Mouse (Mus musculus) CH12.LX (cell line): Measurements from ENCODE around the gene Bckdha. TPM values are rescaled to one million over a fixed set of nuclear protein-coding genes. Genes with fewer than 3 reads are reported as not detected.

ENCODE experiments used
- DNase-seq: peaks from one replicate; pipeline ENCODE4 v3.0.0-alpha.2; 2013; ENCODE audit errors: extremely low read depth
- H3K27ac ChIP-seq: 2 replicates; pipeline ENCODE4 v1.5.1; 2012; ENCODE audit warnings: low read depth, mild to moderate bottlenecking, control low read depth, moderate library complexity; ENCODE audit not compliant: insufficient read depth
- H3K27me3 ChIP-seq: replicated peaks from 2 replicates; pipeline ENCODE3; 2012; ENCODE audit warnings: inconsistent platforms
- H3K36me3 ChIP-seq, 2 experiments: replicated peaks in 1 of 2; 2 replicates each; pipeline versions ENCODE3 to v1.6.1; 2012; ENCODE audit warnings: inconsistent platforms in 1 of 2, low read length in 1 of 2, mild to moderate bottlenecking in 1 of 2, mixed read lengths in 1 of 2, moderate library complexity in 1 of 2; ENCODE audit not compliant: control insufficient read depth in 1 of 2, insufficient read depth in 1 of 2
- H3K4me1 ChIP-seq, 2 experiments: 2 replicates each; pipeline ENCODE4 v1.6.1; 2012; ENCODE audit warnings: inconsistent platforms in 1 of 2, moderate library complexity in 1 of 2; ENCODE audit not compliant: insufficient read depth in 2 of 2, control insufficient read depth in 1 of 2
- H3K4me2 ChIP-seq: 2 replicates; pipeline ENCODE4 v1.6.1; 2012; ENCODE audit warnings: low read depth, mild to moderate bottlenecking, control low read depth; ENCODE audit not compliant: poor library complexity, insufficient read depth, severe bottlenecking
- H3K4me3 ChIP-seq, 3 experiments: fragments of 150-350 bp in 1 of 3; sonication (generic) in 1 of 3; replicated peaks in 1 of 3; 2 replicates each; pipeline versions ENCODE3 to v1.5.1; 2011 to 2012; ENCODE audit warnings: low read depth in 2 of 3, low read length in 2 of 3, mild to moderate bottlenecking in 2 of 3, moderate library complexity in 2 of 3, control low read depth in 1 of 3, improper control_type of control experiment in 1 of 3, inconsistent platforms in 1 of 3, mixed read lengths in 1 of 3; ENCODE audit not compliant: poor library complexity in 1 of 3
- H3K79me2 ChIP-seq: replicated peaks from 2 replicates; pipeline ENCODE4 v1.6.1; 2012; ENCODE audit warnings: mild to moderate bottlenecking, moderate library complexity; ENCODE audit not compliant: control insufficient read depth, poor library complexity, insufficient read depth, severe bottlenecking; ENCODE audit errors: extremely low read depth
- H3K9ac ChIP-seq: 2 replicates; pipeline ENCODE4 v1.6.1; 2012; ENCODE audit warnings: low read depth, mild to moderate bottlenecking, control low read depth, moderate library complexity; ENCODE audit not compliant: insufficient read depth
- H3K9me3 ChIP-seq: replicated peaks from 2 replicates; pipeline ENCODE3; 2012; ENCODE audit warnings: low read length, inconsistent platforms, mixed read lengths
- BHLHE40 ChIP-seq: IDR thresholded peaks from 2 replicates; pipeline ENCODE4 v1.6.1; 2011; ENCODE audit warnings: mild to moderate bottlenecking, low read depth, low read length, improper control_type of control experiment
- CHD2 ChIP-seq: IDR thresholded peaks from 2 replicates; pipeline ENCODE4 v1.6.1; 2011; ENCODE audit warnings: low read length, improper control_type of control experiment
- CTCF ChIP-seq, 2 experiments: IDR thresholded peaks in 1 of 2; conservative IDR thresholded peaks in 1 of 2; 2 replicates each; pipeline ENCODE4 v1.5.1; 2011 to 2012; ENCODE audit warnings: low read depth in 2 of 2, low read length in 2 of 2, improper control_type of control experiment in 1 of 2, inconsistent platforms in 1 of 2, mild to moderate bottlenecking in 1 of 2, moderate library complexity in 1 of 2
- E2F4 ChIP-seq: IDR thresholded peaks from 2 replicates; pipeline ENCODE4 v1.6.1; 2011; ENCODE audit warnings: low read depth, low read length, improper control_type of control experiment; ENCODE audit not compliant: insufficient replicate concordance
- ELF1 ChIP-seq: IDR thresholded peaks from 2 replicates; pipeline ENCODE4 v1.6.1; 2014; ENCODE audit warnings: low read depth, mild to moderate bottlenecking, inconsistent platforms, low read length, improper control_type of control experiment
- EP300 ChIP-seq: IDR thresholded peaks from 2 replicates; pipeline ENCODE4 v1.6.1; 2011; ENCODE audit warnings: low read length, improper control_type of control experiment
- ETS1 ChIP-seq: conservative IDR thresholded peaks from 2 replicates; pipeline ENCODE4 v1.6.1; 2012; ENCODE audit warnings: low read depth, mild to moderate bottlenecking, inconsistent platforms, low read length, improper control_type of control experiment, moderate library complexity
- GABPA ChIP-seq: IDR thresholded peaks from 2 replicates; pipeline ENCODE4 v1.6.1; 2012; ENCODE audit warnings: low read depth, low read length, improper control_type of control experiment, inconsistent platforms; ENCODE audit not compliant: insufficient replicate concordance
- HCFC1 ChIP-seq: IDR thresholded peaks from 2 replicates; pipeline ENCODE4 v1.6.1; 2012; ENCODE audit warnings: low read depth, mild to moderate bottlenecking, inconsistent platforms, low read length, improper control_type of control experiment
- IRF4 ChIP-seq: IDR thresholded peaks from 2 replicates; pipeline ENCODE4 v1.6.1; 2014; ENCODE audit warnings: low read depth, mild to moderate bottlenecking, inconsistent platforms, low read length, improper control_type of control experiment
- JUND ChIP-seq: conservative IDR thresholded peaks from 2 replicates; pipeline ENCODE4 v1.6.1; 2011; ENCODE audit warnings: low read depth, low read length, improper control_type of control experiment
- MAFK ChIP-seq: IDR thresholded peaks from 2 replicates; pipeline ENCODE4 v1.6.1; 2011; ENCODE audit warnings: low read length, improper control_type of control experiment; ENCODE audit not compliant: insufficient replicate concordance
- MAX ChIP-seq: IDR thresholded peaks from 2 replicates; pipeline ENCODE4 v1.6.1; 2011; ENCODE audit warnings: low read length, improper control_type of control experiment
- MAZ ChIP-seq: IDR thresholded peaks from 2 replicates; pipeline ENCODE4 v1.6.1; 2012; ENCODE audit warnings: low read depth, mild to moderate bottlenecking, inconsistent platforms, low read length, improper control_type of control experiment, moderate library complexity
- MEF2A ChIP-seq: IDR thresholded peaks from 2 replicates; pipeline ENCODE4 v1.6.1; 2014; ENCODE audit warnings: low read depth, mild to moderate bottlenecking, inconsistent platforms, low read length, improper control_type of control experiment, borderline replicate concordance
- MXI1 ChIP-seq: IDR thresholded peaks from 2 replicates; pipeline ENCODE4 v1.6.1; 2011; ENCODE audit warnings: mild to moderate bottlenecking, low read depth, low read length, improper control_type of control experiment
- MYC ChIP-seq: IDR thresholded peaks from 2 replicates; pipeline ENCODE4 v1.6.1; 2011; ENCODE audit warnings: low read depth, mild to moderate bottlenecking, improper control_type of control experiment, low read length
- NELFE ChIP-seq: IDR thresholded peaks from 2 replicates; pipeline ENCODE4 v1.6.1; 2011; ENCODE audit warnings: low read depth, low read length, improper control_type of control experiment
- NRF1 ChIP-seq: IDR thresholded peaks from 2 replicates; pipeline ENCODE4 v1.6.1; 2014; ENCODE audit warnings: low read depth, mild to moderate bottlenecking, inconsistent platforms, low read length, improper control_type of control experiment, moderate library complexity
- PAX5 ChIP-seq: IDR thresholded peaks from 2 replicates; pipeline ENCODE4 v1.6.1; 2012; ENCODE audit warnings: low read length, inconsistent platforms, mixed read lengths
- POLR2A ChIP-seq: IDR thresholded peaks from 2 replicates; pipeline ENCODE4 v1.6.1; 2011; ENCODE audit warnings: low read depth, mild to moderate bottlenecking, improper control_type of control experiment, low read length
- POLR2AphosphoS2 ChIP-seq: IDR thresholded peaks from 2 replicates; pipeline ENCODE4 v1.6.1; 2011; ENCODE audit warnings: low read depth, low read length, improper control_type of control experiment
- RAD21 ChIP-seq: IDR thresholded peaks from 2 replicates; pipeline ENCODE4 v1.6.1; 2011; ENCODE audit warnings: low read depth, mild to moderate bottlenecking, low read length, improper control_type of control experiment, moderate library complexity
- RCOR1 ChIP-seq: conservative IDR thresholded peaks from 2 replicates; pipeline ENCODE4 v1.6.1; 2012; ENCODE audit warnings: low read depth, mild to moderate bottlenecking, inconsistent platforms, low read length, improper control_type of control experiment
- SIN3A ChIP-seq: IDR thresholded peaks from 2 replicates; pipeline ENCODE4 v1.6.1; 2012; ENCODE audit warnings: low read length, improper control_type of control experiment, inconsistent platforms
- TBP ChIP-seq: conservative IDR thresholded peaks from 2 replicates; pipeline ENCODE4 v1.6.1; 2011; ENCODE audit warnings: low read depth, low read length, improper control_type of control experiment
- TCF12 ChIP-seq: IDR thresholded peaks from 2 replicates; pipeline ENCODE4 v1.6.1; 2014; ENCODE audit warnings: low read depth, mild to moderate bottlenecking, inconsistent platforms, low read length, improper control_type of control experiment
- UBTF ChIP-seq: IDR thresholded peaks from 2 replicates; pipeline ENCODE4 v1.6.1; 2012; ENCODE audit warnings: low read depth, mild to moderate bottlenecking, inconsistent platforms, low read length, improper control_type of control experiment, moderate library complexity
- USF1 ChIP-seq: IDR thresholded peaks from 2 replicates; pipeline ENCODE4 v1.6.1; 2014; ENCODE audit warnings: low read depth, mild to moderate bottlenecking, inconsistent platforms, low read length, improper control_type of control experiment
- USF2 ChIP-seq: conservative IDR thresholded peaks from 2 replicates; pipeline ENCODE4 v1.6.1; 2011; ENCODE audit warnings: low read depth, low read length, improper control_type of control experiment
- ZC3H11A ChIP-seq: IDR thresholded peaks from 2 replicates; pipeline ENCODE4 v1.6.1; 2012; ENCODE audit warnings: low read depth, mild to moderate bottlenecking, inconsistent platforms, low read length, improper control_type of control experiment
- ZMIZ1 ChIP-seq: IDR thresholded peaks from 2 replicates; pipeline ENCODE4 v1.6.1; 2012; ENCODE audit warnings: low read depth, mild to moderate bottlenecking, inconsistent platforms, low read length, improper control_type of control experiment
- ZNF384 ChIP-seq: IDR thresholded peaks from 2 replicates; pipeline ENCODE4 v1.6.1; 2012; ENCODE audit warnings: low read depth, low read length, improper control_type of control experiment, inconsistent platforms
- dilution Hi-C: fragments of 300-500 bp; cut with MboI; formaldehyde crosslinking; loops from 2 replicates; pipeline ENCODE4 v1.14.3; 2020; ENCODE audit warnings: low sequenced_read_pairs; ENCODE audit not compliant: extremely low pct_unique_long_range_greater_than_20kb, extremely low pct_ligation_motif_present
- in situ Hi-C: fragments of 300-500 bp; cut with MboI; formaldehyde crosslinking; loops from 3 replicates; pipeline ENCODE4 v1.14.3; 2019; ENCODE audit warnings: low sequenced_read_pairs, low pct_ligation_motif_present, low pct_unique_long_range_greater_than_20kb, mixed read lengths
- polyA plus RNA-seq: library from polyadenylated mRNA; unstranded; fragments of >175 nt; gene quantifications from 2 replicates; pipeline ENCODE4 v1.2.1, GENCODE M21; 2012; ENCODE audit warnings: low read depth; ENCODE audit not compliant: insufficient read length
- total RNA-seq, 2 experiments: library from RNA; depleted of rRNA; stranded (reverse); fragments of 300-350 nt in 1 of 2; fragments of >200 nt in 1 of 2; gene quantifications; 2 replicates each; pipeline ENCODE4 v1.2.3; 2012 to 2014

Bckdha gene
- total and polyA plus RNA-seq, 3 experiments: 17.2 to 21.4 (median 19.9) TPM

DNA sequence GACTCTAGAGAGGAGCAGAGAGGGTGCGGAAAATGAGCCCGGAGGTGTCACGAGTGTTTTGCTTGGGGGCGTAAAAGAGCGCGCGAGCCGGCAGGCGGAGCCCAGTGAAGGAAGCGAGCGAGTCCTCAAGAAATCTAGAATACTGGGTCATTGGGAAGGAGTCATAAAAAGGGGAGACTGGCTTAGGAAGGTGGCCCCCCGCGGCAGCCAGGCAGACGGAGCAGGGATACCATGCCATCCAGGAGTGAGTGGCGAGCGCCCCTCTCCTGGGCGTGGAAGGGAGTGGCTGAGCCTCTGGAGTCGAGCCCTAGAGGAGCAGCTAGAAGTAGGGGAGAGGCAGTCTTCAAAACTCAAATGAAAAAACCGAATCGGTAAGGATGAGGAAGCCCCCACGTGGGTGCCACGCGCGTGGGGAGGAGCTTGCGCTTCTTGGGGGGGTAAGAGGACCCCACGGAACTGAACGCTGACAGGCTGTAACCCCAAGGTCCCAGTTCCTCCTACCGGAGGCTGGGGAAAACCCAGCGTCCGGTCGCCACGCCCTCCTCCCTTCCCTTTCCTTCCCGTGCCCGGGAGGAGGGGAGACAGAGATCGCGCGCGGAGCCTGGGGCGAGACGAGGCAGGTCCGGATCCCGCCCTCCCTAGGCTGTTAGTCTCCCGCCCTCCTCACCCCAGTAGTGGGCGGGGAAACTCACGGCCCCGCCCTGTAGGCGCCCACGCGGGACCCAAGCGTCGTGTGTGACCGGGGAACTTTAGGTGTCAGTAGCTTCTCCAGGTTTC lies 30.2 kb upstream of the Bckdha start:
- Histone ChIP-seq H3K4me3 (peak overlapping the region; percentile 73 to 87 (median 83)), H3K79me2 (peaks cover 25% of the 10 kb centered on the region), H3K27me3 (no peaks in the 10 kb centered on the region), H3K4me1 (peaks cover 11 to 34% of the 10 kb centered on the region in 2 experiments), H3K9me3 (no peaks in the 10 kb centered on the region), H3K4me2 (peak overlapping the region; percentile 55), H3K27ac (peak overlapping the region; percentile 64), H3K9ac (peak overlapping the region; percentile 98), H3K36me3 (peaks cover 16 to 50% of the 10 kb centered on the region in 2 experiments)
- dilution Hi-C loops (no loop called here), in situ Hi-C loops (no loop called here)
- peak; percentile 58 for TF ChIP-seq NELFE
- peak; percentile 65 for TF ChIP-seq MAZ
- peak; percentile 56 for TF ChIP-seq BHLHE40
- 0 out of 2 replicates have a peak, but pooled peaks have one; percentile 48 for TF ChIP-seq TBP
- peak; percentile 59; the same call in 1 of the 2 replicates for TF ChIP-seq SIN3A
- no peak; the same call in 1 of the 2 replicates for TF ChIP-seq TCF12
- TF ChIP-seq POLR2AphosphoS2: no peak
- no peak for TF ChIP-seq ZNF384
- TF ChIP-seq ETS1: peak; percentile 21; the same call in 1 of the 2 replicates
- no peak for TF ChIP-seq MAFK
- peak; percentile 6; the same call in 1 of the 2 replicates for TF ChIP-seq NRF1
- no peak for TF ChIP-seq UBTF
- TF ChIP-seq ZMIZ1: no peak; the same call in 1 of the 2 replicates
- peak; percentile 88 for TF ChIP-seq IRF4
- no peak for TF ChIP-seq GABPA
- TF ChIP-seq HCFC1: peak; percentile 28
- peak; percentile 41; the same call in 1 of the 2 replicates for TF ChIP-seq CHD2
- TF ChIP-seq MXI1: peak; percentile 80; the same call in 1 of the 2 replicates
- TF ChIP-seq USF1: peak; percentile 48
- TF ChIP-seq E2F4: peak; percentile 82; the same call in 1 of the 2 replicates
- TF ChIP-seq USF2: no peak
- no peak for TF ChIP-seq RAD21
- peak; percentile 88 for TF ChIP-seq MAX
- TF ChIP-seq ELF1: peak; percentile 68
- TF ChIP-seq RCOR1: no peak
- peak; percentile 76 for TF ChIP-seq POLR2A
- peak in 1 of 2 experiments; percentile 24; a peak in 2 of 4 replicates for TF ChIP-seq CTCF (conservative IDR thresholded peaks at IDR 0.05 in 1 of 2, IDR thresholded peaks at IDR 0.05 in 1 of 2; ENCODE audit: low read depth in 2 of 2, low read length in 2 of 2)
- peak; percentile 96 for TF ChIP-seq MYC
- no peak; the same call in 1 of the 2 replicates for TF ChIP-seq MEF2A
- no peak for TF ChIP-seq ZC3H11A
- no peak; the same call in 1 of the 2 replicates for TF ChIP-seq EP300
- no peak for TF ChIP-seq JUND
- no peak for TF ChIP-seq PAX5
- DNase-seq: peak; percentile 93
